Mouse (Mus musculus) forebrain, embryonic 13.5 days (tissue): ENCODE results near the gene BC117090. TPM values are rescaled to one million over a fixed set of nuclear protein-coding genes. Genes with fewer than 3 reads are reported as not detected.
"Not testable (repeated sequence)": the region's sequence is repeated elsewhere in the genome, so short reads cannot be mapped to it uniquely, and the experiment has no call there.

Experiments used
- ATAC-seq: fragments of 200-750 bp; cut with Nextera tagmentation; 2 replicates; pipeline ENCODE4 v1.8.0; 2017
- H3K27ac ChIP-seq: fragments of 300-500 bp; sonication (generic); 2 replicates; pipeline ENCODE4 v1.5.1; 2015; ENCODE audit warnings: inconsistent platforms, mild to moderate bottlenecking, moderate library complexity
- H3K27me3 ChIP-seq: fragments of 300-500 bp; sonication (generic); 2 replicates; pipeline ENCODE4 v1.6.1; 2015; ENCODE audit warnings: mild to moderate bottlenecking, inconsistent platforms
- H3K36me3 ChIP-seq: fragments of 300-500 bp; sonication (generic); 2 replicates; pipeline ENCODE4 v1.6.1; 2015; ENCODE audit warnings: mild to moderate bottlenecking, inconsistent platforms; ENCODE audit not compliant: poor library complexity, severe bottlenecking
- H3K4me1 ChIP-seq: fragments of 300-500 bp; sonication (generic); 2 replicates; pipeline ENCODE4 v1.6.1; 2015; ENCODE audit warnings: inconsistent platforms
- H3K4me2 ChIP-seq: fragments of 300-500 bp; sonication (generic); 2 replicates; pipeline ENCODE4 v1.6.1; 2015; ENCODE audit warnings: inconsistent platforms, mild to moderate bottlenecking, moderate library complexity
- H3K4me3 ChIP-seq: fragments of 300-500 bp; sonication (generic); 2 replicates; pipeline ENCODE4 v1.5.1; 2015; ENCODE audit warnings: mild to moderate bottlenecking, inconsistent platforms
- H3K9ac ChIP-seq: fragments of 300-500 bp; sonication (generic); 2 replicates; pipeline ENCODE4 v1.6.1; 2015; ENCODE audit warnings: mild to moderate bottlenecking, inconsistent platforms
- H3K9me3 ChIP-seq: fragments of 300-500 bp; sonication (generic); replicated peaks from 2 replicates; pipeline ENCODE4 v1.6.1; 2016; ENCODE audit warnings: inconsistent platforms
- WGBS: fragments of 180-500 bp; shearing (Covaris S2); methylation state at CpG from one replicate; pipeline ENCODE4 v1.1.7; 2015; 5-methylcytosine and 5-hydroxymethylcytosine counted together
- polyA plus RNA-seq: library from polyadenylated mRNA; unstranded; fragments of >200 nt; fragmentation: Nextera tagmentation; extraction: Ambion mirVana; gene quantifications from 2 replicates; pipeline ENCODE4 v1.2.1, GENCODE M21; 2015

BC117090 gene
- not detected in 2 replicates for polyA plus RNA-seq

- Histone ChIP-seq H3K9ac (no peak within 1 kb of the TSS), H3K27ac (no peak within 1 kb of the TSS), H3K4me3 (no peak within 1 kb of the TSS), H3K27me3 (no peaks in the 10 kb centered on the region), H3K9me3 (no peaks in the 10 kb centered on the region), H3K4me2 (no peak within 1 kb of the TSS), H3K36me3 (no peaks in the 10 kb centered on the region), H3K4me1 (no peaks in the 10 kb centered on the region)
- no peak for ATAC-seq
- WGBS = 85% methylated on average over 3 of the region's 3 CpGs
Observed at GRCm38 (mm10) chr16:36334232-36334631, at the start of gene BC117090. Gene BC117090, minus strand, starts transcription at chr16:36334332.

DNA sequence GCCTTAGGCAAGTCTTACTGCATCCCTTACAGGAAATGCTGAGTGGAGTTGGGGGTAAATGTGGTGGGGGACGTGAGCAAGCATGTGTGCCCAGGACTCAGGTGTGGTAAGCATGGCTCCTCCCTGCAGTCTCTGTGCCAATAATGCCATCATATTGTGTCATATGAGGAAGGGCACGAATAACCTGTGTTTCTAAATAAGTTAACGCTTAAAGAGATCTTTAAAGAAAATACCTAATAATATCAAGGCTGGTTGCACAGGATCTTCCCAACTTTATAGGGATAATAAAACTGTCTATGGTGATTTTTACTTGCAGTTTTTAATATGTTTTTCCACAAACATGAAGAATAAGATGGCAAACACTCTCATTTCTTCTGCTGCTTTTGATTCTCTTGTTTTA lies 33.5 kb upstream of the BC117090 start, which contains the start of gene BC100530:
Gene BC100530, minus strand, starts transcription at position 101 of the 400 bp plus-strand sequence.
- not testable (repeated sequence) for H3K9me3 ChIP-seq, H3K27ac ChIP-seq, H3K4me2 ChIP-seq, H3K9ac ChIP-seq, H3K27me3 ChIP-seq, H3K4me3 ChIP-seq, ATAC-seq, H3K4me1 ChIP-seq, H3K36me3 ChIP-seq
- WGBS = 92% methylated on average over 3 of the region's 3 CpGs

DNA sequence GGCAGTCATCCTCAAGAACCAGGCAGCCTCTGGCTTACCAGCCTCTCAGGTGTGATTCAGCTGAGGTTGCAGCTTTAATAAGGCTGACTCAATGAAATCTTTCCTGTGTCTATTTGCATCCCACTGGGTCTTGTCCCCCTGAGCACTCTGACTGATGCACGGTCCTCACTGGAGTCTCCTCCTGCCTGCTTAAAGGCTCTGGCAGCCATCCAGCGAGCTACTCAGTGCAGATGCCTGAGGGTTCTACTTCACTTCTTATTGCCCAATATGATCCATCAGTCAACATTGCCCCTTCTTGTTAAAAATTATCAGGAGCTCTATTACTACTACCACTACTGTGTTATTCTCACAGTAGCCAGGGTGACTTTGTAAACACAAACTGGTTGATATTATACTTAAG lies 3.0 kb upstream of the BC117090 start:
- H3K36me3 ChIP-seq = no peaks in the 10 kb centered on the region
- H3K27ac ChIP-seq = no peak overlapping the region
- no peak overlapping the region for H3K4me3 ChIP-seq
- no peak overlapping the region for H3K4me2 ChIP-seq
- H3K9me3 ChIP-seq = no peaks in the 10 kb centered on the region
- H3K9ac ChIP-seq = no peak overlapping the region
- ATAC-seq = no peak
- no peaks in the 10 kb centered on the region for H3K4me1 ChIP-seq
- 67% methylated on average over 2 of the region's 2 CpGs for WGBS
- no peaks in the 10 kb centered on the region for H3K27me3 ChIP-seq

GRCm38 (mm10) chr16:36319286-36319685 lies 14.8 kb downstream of the BC117090 start:
- Histone ChIP-seq H3K27ac (no peak overlapping the region), H3K9me3 (no peaks in the 10 kb centered on the region), H3K4me3 (no peak overlapping the region), H3K27me3 (no peaks in the 10 kb centered on the region), H3K4me2 (no peak overlapping the region), H3K9ac (no peak overlapping the region), H3K4me1 (no peaks in the 10 kb centered on the region), H3K36me3 (no peaks in the 10 kb centered on the region)
- no peak for ATAC-seq

DNA sequence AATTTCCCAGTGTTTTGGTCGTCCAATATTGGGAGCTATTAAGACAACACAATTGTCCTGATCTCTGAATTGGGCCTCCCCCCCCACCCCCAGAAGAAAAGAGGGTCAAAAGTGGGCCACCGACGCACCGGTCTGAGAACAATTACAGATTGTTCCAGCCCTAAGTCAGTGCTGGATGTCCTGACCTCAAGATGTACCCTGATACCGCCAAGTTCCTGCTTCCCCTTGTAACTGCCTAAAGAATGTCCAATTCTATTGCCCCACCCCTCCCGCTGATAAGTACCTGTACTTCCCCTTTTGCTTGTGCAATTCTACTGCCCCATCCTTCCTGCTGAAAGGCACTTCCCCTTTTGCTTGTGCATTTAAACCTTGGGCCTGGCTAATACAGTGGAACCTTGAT lies 18.0 kb downstream of the BC117090 start:
- H3K4me1 ChIP-seq, H3K4me2 ChIP-seq, H3K27ac ChIP-seq, H3K27me3 ChIP-seq, H3K4me3 ChIP-seq, H3K9ac ChIP-seq, H3K36me3 ChIP-seq, H3K9me3 ChIP-seq, ATAC-seq: not testable (repeated sequence)
- WGBS = 85% methylated on average over 6 of the region's 6 CpGs

DNA sequence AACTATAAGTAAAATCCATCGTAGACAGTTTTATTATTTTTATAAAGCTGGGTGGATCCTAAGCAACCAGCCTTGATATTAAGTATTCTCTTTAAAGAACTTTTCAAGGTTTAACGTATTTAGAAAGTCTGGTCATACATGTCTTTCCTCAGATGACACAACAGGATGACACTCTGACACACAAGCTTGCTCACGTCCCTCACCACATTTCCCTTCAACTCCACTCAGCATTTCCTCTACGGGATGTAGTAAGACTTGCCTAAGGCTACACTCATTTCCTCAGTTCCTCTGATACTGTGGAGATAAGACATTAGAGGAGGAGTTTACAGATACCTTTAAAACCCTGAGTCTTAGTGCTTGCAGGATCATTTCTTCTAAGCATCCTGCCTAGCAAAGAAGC lies 26.5 kb downstream of the BC117090 start:
- 88% methylated on average over 4 of the region's 4 CpGs for WGBS
- ATAC-seq = no peak

GRCm38 (mm10) chr16:36289140-36289539 lies 45.0 kb downstream of the BC117090 start:
- WGBS = 92% methylated on average over 4 of the region's 4 CpGs
- Histone ChIP-seq H3K4me2 (no peak overlapping the region), H3K4me1 (no peaks in the 10 kb centered on the region), H3K9ac (no peak overlapping the region), H3K4me3 (no peak overlapping the region), H3K27me3 (no peaks in the 10 kb centered on the region), H3K36me3 (no peaks in the 10 kb centered on the region), H3K27ac (no peak overlapping the region), H3K9me3 (no peaks in the 10 kb centered on the region)
- no peak for ATAC-seq

More for the DNA sequence above, 26.5 kb downstream of the BC117090 start:
- no peak overlapping the region for H3K4me3 ChIP-seq
- H3K36me3 ChIP-seq = no peaks in the 10 kb centered on the region
- no peaks in the 10 kb centered on the region for H3K4me1 ChIP-seq
- H3K4me2 ChIP-seq = no peak overlapping the region
- no peak overlapping the region for H3K27ac ChIP-seq
- no peaks in the 10 kb centered on the region for H3K9me3 ChIP-seq
- no peaks in the 10 kb centered on the region for H3K27me3 ChIP-seq
- H3K9ac ChIP-seq = no peak overlapping the region

DNA sequence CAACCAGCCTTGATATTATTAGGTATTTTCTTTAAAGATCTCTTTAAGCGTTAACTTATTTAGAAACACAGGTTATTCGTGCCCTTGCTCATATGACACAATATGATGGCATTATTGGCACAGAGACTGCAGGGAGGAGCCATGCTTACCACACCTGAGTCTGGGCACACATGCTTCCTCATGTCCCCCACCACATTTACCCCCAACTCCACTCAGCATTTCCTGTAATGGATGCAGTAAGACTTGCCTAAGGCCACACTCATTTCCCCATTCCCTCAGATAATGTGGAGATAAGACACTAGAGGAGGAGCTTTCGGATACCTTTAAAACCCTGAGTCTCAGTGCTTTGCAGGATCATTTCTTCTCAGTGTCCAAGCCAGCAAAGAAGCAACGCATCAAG lies 57.3 kb downstream of the BC117090 start, which contains the start of gene Stfa1:
Gene Stfa1, plus strand, starts transcription at position 156 of the 400 bp plus-strand sequence.
- ATAC-seq, H3K4me3 ChIP-seq: not testable (repeated sequence)

More for the DNA sequence above, 57.3 kb downstream of the BC117090 start, which contains the start of gene Stfa1:
- H3K4me1 ChIP-seq, H3K36me3 ChIP-seq, H3K27me3 ChIP-seq, H3K9me3 ChIP-seq, H3K27ac ChIP-seq, H3K9ac ChIP-seq, H3K4me2 ChIP-seq: not testable (repeated sequence)
- WGBS = 94% methylated on average over 4 of the region's 4 CpGs

Other genes starting within 250 kb of the BC117090 start
- gene Csta1, start 203.1 kb downstream of the BC117090 start, polyA plus RNA-seq = not detected in 2 replicates
- gene Stfa2l1, start 177.5 kb downstream of the BC117090 start, polyA plus RNA-seq = not detected in 2 replicates
- 0.32 and 0.53 TPM in 2 replicates for gene Gm5483, start 150.1 kb downstream of the BC117090 start, polyA plus RNA-seq
- not detected in 2 replicates for gene Gm5416, start 123.9 kb downstream of the BC117090 start, polyA plus RNA-seq
- not detected in 2 replicates for gene 2010005H15Rik, start 112.9 kb downstream of the BC117090 start, polyA plus RNA-seq
- 0.39 and 0.62 TPM in 2 replicates for gene Stfa1, start 57.4 kb downstream of the BC117090 start, polyA plus RNA-seq
- gene BC100530, start 33.4 kb upstream of the BC117090 start, polyA plus RNA-seq = 0.63 TPM in 1 of 2 replicates, not detected in the other
- gene Stfa2, start 74.1 kb upstream of the BC117090 start, polyA plus RNA-seq = not detected in 2 replicates
- not detected in 2 replicates for gene Stfa3, start 121.1 kb upstream of the BC117090 start, polyA plus RNA-seq
- gene Casr, start 227.8 kb upstream of the BC117090 start, polyA plus RNA-seq = not detected in 2 replicates